Mouse (Mus musculus): ENCODE data around the gene Olfr1000. TPM values are rescaled to one million over a fixed set of nuclear protein-coding genes. Genes with fewer than 3 reads are reported as not detected.
"Not testable (repeated sequence)": the region's sequence is repeated elsewhere in the genome, so short reads cannot be mapped to it uniquely, and the experiment has no call there.

Olfr1000 gene
- polyA plus RNA-seq (2012; rRNA removed): not detected in 2 replicates
- not detected in 2 replicates for polyA plus RNA-seq (2014; fragmentation: Nextera tagmentation; extraction: Ambion mirVana)

GRCm38 (mm10) chr2:85611803-85612202 is at the start of gene Olfr1000:
Gene Olfr1000, minus strand, starts transcription at chr2:85611903.
- no peak within 1 kb of the TSS for H3K9ac ChIP-seq (ENCODE audit: low read depth, low read length, severe bottlenecking)
- H3K4me1 ChIP-seq (ENCODE audit: control insufficient read depth, insufficient read depth, low read length): no peaks in the 10 kb centered on the region
- no peak within 1 kb of the TSS for H3K4me2 ChIP-seq (replicated peaks; ENCODE audit: low read depth, low read length, severe bottlenecking)
- 61% methylated on average over 1 of the region's 1 CpGs for WGBS
- H3K27me3 ChIP-seq (ENCODE audit: control insufficient read depth, insufficient read depth, low read length): no peaks in the 10 kb centered on the region
- DNase-seq (ENCODE audit: low spot score): no peak
- no peaks in the 10 kb centered on the region for H3K9me3 ChIP-seq (ENCODE audit: control insufficient read depth, low read length)
- no peak within 1 kb of the TSS for H3K4me3 ChIP-seq (replicated peaks; ENCODE audit: low read length)
- no peak for ATAC-seq (ENCODE audit: low FRiP score, low read depth)
- no peak within 1 kb of the TSS for H3K27ac ChIP-seq (replicated peaks; ENCODE audit: low read depth, low read length)
- no peaks in the 10 kb centered on the region for H3K36me3 ChIP-seq (ENCODE audit: control insufficient read depth, insufficient read depth, low read length)
- no peak for TF ChIP-seq POLR2A (IDR thresholded peaks at IDR 0.05; ENCODE audit: borderline replicate concordance, extremely low read depth, insufficient read depth, insufficient read length)

DNA sequence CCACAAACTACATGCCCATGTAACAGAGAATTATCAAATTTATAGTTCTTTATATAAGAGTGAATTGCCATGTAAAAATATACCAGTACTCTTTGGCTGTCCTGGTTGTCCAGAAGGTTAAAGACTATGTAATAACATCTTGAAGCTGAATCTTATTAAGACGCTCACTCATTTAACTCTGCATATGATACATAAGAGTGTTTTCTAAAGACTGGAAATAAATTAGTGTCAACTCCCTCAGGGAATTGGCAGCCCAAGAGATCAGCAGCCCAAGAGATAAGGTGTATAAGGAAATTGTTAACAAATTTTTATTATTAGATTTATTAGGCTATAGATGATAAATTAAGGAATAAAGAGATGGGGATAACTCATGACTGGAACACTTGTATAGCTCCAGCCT is 38.9 kb upstream of the Olfr1000 start, which contains the start of gene Olfr1002:
TSS of gene Olfr1002 (minus strand) at position 101 of the 400 bp plus-strand sequence.
- 89% methylated on average over 1 of the region's 1 CpGs for WGBS

GRCm38 (mm10) chr2:85588648-85589047 is 23.1 kb downstream of the Olfr1000 start, which contains the start of gene Olfr998:
Gene Olfr998, plus strand, starts transcription at chr2:85588948.
- WGBS: 82% methylated on average over 2 of the region's 2 CpGs
- not testable (repeated sequence) for H3K9me3 ChIP-seq (ENCODE audit: control insufficient read depth, low read length); H3K4me2 ChIP-seq (replicated peaks; ENCODE audit: low read depth, low read length, severe bottlenecking); H3K27me3 ChIP-seq (ENCODE audit: control insufficient read depth, insufficient read depth, low read length); H3K36me3 ChIP-seq (ENCODE audit: control insufficient read depth, insufficient read depth, low read length); ATAC-seq (ENCODE audit: low FRiP score, low read depth); H3K4me1 ChIP-seq (ENCODE audit: control insufficient read depth, insufficient read depth, low read length); H3K4me3 ChIP-seq (replicated peaks; ENCODE audit: low read length); H3K27ac ChIP-seq (replicated peaks; ENCODE audit: low read depth, low read length); DNase-seq (ENCODE audit: low spot score); H3K9ac ChIP-seq (ENCODE audit: low read depth, low read length, severe bottlenecking)

More for the DNA sequence above, 38.9 kb upstream of the Olfr1000 start, which contains the start of gene Olfr1002:
- Histone ChIP-seq H3K36me3 (ENCODE audit: control insufficient read depth, insufficient read depth, low read length) (no peaks in the 10 kb centered on the region), H3K4me2 (replicated peaks; ENCODE audit: low read depth, low read length, severe bottlenecking) (no peak within 1 kb of the TSS), H3K4me3 (replicated peaks; ENCODE audit: low read length) (no peak within 1 kb of the TSS), H3K27ac (replicated peaks; ENCODE audit: low read depth, low read length) (no peak within 1 kb of the TSS), H3K4me1 (ENCODE audit: control insufficient read depth, insufficient read depth, low read length) (no peaks in the 10 kb centered on the region), H3K9me3 (ENCODE audit: control insufficient read depth, low read length) (no peaks in the 10 kb centered on the region), H3K9ac (ENCODE audit: low read depth, low read length, severe bottlenecking) (no peak within 1 kb of the TSS), H3K27me3 (ENCODE audit: control insufficient read depth, insufficient read depth, low read length) (no peaks in the 10 kb centered on the region)
- no peak for TF ChIP-seq POLR2A (IDR thresholded peaks at IDR 0.05; ENCODE audit: borderline replicate concordance, extremely low read depth, insufficient read depth, insufficient read length)
- ATAC-seq (ENCODE audit: low FRiP score, low read depth) (no peak), DNase-seq (ENCODE audit: low spot score) (no peak)

DNA sequence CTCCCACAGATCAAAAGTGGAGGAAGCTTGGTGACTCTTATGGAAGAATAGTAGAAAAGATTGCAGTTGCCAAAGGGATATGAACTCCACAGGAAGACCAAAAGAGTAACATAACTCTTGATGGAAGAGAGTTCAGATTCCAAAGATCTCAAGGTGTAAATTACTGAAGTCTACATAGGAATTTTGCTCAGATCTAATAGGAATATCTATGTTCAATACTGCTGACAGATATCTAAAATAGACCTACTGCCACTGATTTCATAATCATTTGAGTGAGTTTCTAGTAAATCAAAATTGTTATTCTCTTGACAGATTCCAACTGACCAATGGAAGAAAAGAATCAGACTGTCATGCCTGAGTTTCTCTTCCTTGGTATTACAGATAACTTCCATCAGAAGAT is 32.8 kb downstream of the Olfr1000 start, which contains the start of gene Olfr996:
TSS of gene Olfr996 (plus strand) at position 301 of the 400 bp plus-strand sequence.
- TF ChIP-seq POLR2A (IDR thresholded peaks at IDR 0.05; ENCODE audit: borderline replicate concordance, extremely low read depth, insufficient read depth, insufficient read length): no peak
- H3K27ac ChIP-seq (replicated peaks; ENCODE audit: low read depth, low read length): no peak within 1 kb of the TSS
- no peak within 1 kb of the TSS for H3K4me2 ChIP-seq (replicated peaks; ENCODE audit: low read depth, low read length, severe bottlenecking)
- H3K4me3 ChIP-seq (replicated peaks; ENCODE audit: low read length): no peak within 1 kb of the TSS
- no peaks in the 10 kb centered on the region for H3K4me1 ChIP-seq (ENCODE audit: control insufficient read depth, insufficient read depth, low read length)
- H3K36me3 ChIP-seq (ENCODE audit: control insufficient read depth, insufficient read depth, low read length): no peaks in the 10 kb centered on the region
- H3K9me3 ChIP-seq (ENCODE audit: control insufficient read depth, low read length): no peaks in the 10 kb centered on the region
- H3K9ac ChIP-seq (ENCODE audit: low read depth, low read length, severe bottlenecking): no peak within 1 kb of the TSS
- ATAC-seq (ENCODE audit: low FRiP score, low read depth) (no peak), DNase-seq (ENCODE audit: low spot score) (no peak)
- H3K27me3 ChIP-seq (ENCODE audit: control insufficient read depth, insufficient read depth, low read length): no peaks in the 10 kb centered on the region

DNA sequence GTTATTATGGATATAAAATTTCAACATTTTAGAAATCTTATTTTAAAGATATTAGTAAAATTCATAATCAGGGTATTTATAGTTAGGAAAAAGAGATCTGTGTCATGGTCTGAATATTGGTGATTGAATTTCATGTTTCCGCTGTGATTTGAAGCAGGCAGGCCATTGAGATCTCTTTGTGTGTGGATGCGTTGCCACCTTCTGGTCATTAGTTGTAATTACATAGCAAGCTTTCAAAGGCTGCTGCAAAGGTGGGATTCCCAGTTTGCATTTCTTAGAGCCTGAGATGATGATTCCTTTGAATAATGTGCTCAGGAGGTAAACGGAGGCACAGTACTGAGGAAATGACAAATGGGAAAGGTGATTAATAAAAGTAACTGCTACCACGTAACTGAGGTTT is 50.5 kb downstream of the Olfr1000 start:
- Histone ChIP-seq H3K4me3 (replicated peaks; ENCODE audit: low read length) (no peak overlapping the region), H3K27ac (replicated peaks; ENCODE audit: low read depth, low read length) (no peak overlapping the region), H3K27me3 (ENCODE audit: control insufficient read depth, insufficient read depth, low read length) (no peaks in the 10 kb centered on the region), H3K4me1 (ENCODE audit: control insufficient read depth, insufficient read depth, low read length) (no peaks in the 10 kb centered on the region), H3K36me3 (ENCODE audit: control insufficient read depth, insufficient read depth, low read length) (no peaks in the 10 kb centered on the region), H3K9me3 (ENCODE audit: control insufficient read depth, low read length) (no peaks in the 10 kb centered on the region), H3K4me2 (replicated peaks; ENCODE audit: low read depth, low read length, severe bottlenecking) (no peak overlapping the region), H3K9ac (ENCODE audit: low read depth, low read length, severe bottlenecking) (no peak overlapping the region)
- 23% methylated on average over 4 of the region's 4 CpGs for WGBS
- no peak for ATAC-seq (ENCODE audit: low FRiP score, low read depth)
- TF ChIP-seq POLR2A (IDR thresholded peaks at IDR 0.05; ENCODE audit: borderline replicate concordance, extremely low read depth, insufficient read depth, insufficient read length): no peak
- peak; percentile 57 for DNase-seq (ENCODE audit: low spot score)

GRCm38 (mm10) chr2:85560226-85560625 is 51.5 kb downstream of the Olfr1000 start:
- DNase-seq (ENCODE audit: low spot score) (no peak), ATAC-seq (ENCODE audit: low FRiP score, low read depth) (no peak)
- H3K27me3 ChIP-seq (ENCODE audit: control insufficient read depth, insufficient read depth, low read length): no peaks in the 10 kb centered on the region
- TF ChIP-seq POLR2A (IDR thresholded peaks at IDR 0.05; ENCODE audit: borderline replicate concordance, extremely low read depth, insufficient read depth, insufficient read length): no peak
- H3K9me3 ChIP-seq (ENCODE audit: control insufficient read depth, low read length): no peaks in the 10 kb centered on the region
- H3K9ac ChIP-seq (ENCODE audit: low read depth, low read length, severe bottlenecking): no peak overlapping the region
- H3K36me3 ChIP-seq (ENCODE audit: control insufficient read depth, insufficient read depth, low read length): no peaks in the 10 kb centered on the region
- no peak overlapping the region for H3K27ac ChIP-seq (replicated peaks; ENCODE audit: low read depth, low read length)
- H3K4me3 ChIP-seq (replicated peaks; ENCODE audit: low read length): no peak overlapping the region
- WGBS: 54% methylated on average over 4 of the region's 4 CpGs
- H3K4me1 ChIP-seq (ENCODE audit: control insufficient read depth, insufficient read depth, low read length): no peaks in the 10 kb centered on the region
- no peak overlapping the region for H3K4me2 ChIP-seq (replicated peaks; ENCODE audit: low read depth, low read length, severe bottlenecking)

Other genes with a start within 250 kb of the Olfr1000 start
- not detected in 2 replicates for gene Olfr988, start 248.7 kb downstream of the Olfr1000 start, polyA plus RNA-seq (2012; rRNA removed)
- not detected in 2 replicates for gene Olfr988, start 248.7 kb downstream of the Olfr1000 start, polyA plus RNA-seq (2014; fragmentation: Nextera tagmentation; extraction: Ambion mirVana)
- not detected in 2 replicates for gene Olfr992, start 202.4 kb downstream of the Olfr1000 start, polyA plus RNA-seq (2012; rRNA removed)
- not detected in 2 replicates for gene Olfr992, start 202.4 kb downstream of the Olfr1000 start, polyA plus RNA-seq (2014; fragmentation: Nextera tagmentation; extraction: Ambion mirVana)
- not detected in 2 replicates for gene Olfr993, start 197.0 kb downstream of the Olfr1000 start, polyA plus RNA-seq (2012; rRNA removed)
- gene Olfr993, start 197.0 kb downstream of the Olfr1000 start, polyA plus RNA-seq (2014; fragmentation: Nextera tagmentation; extraction: Ambion mirVana): not detected in 2 replicates
- not detected in 2 replicates for gene Olfr994, start 175.5 kb downstream of the Olfr1000 start, polyA plus RNA-seq (2012; rRNA removed)
- gene Olfr994, start 175.5 kb downstream of the Olfr1000 start, polyA plus RNA-seq (2014; fragmentation: Nextera tagmentation; extraction: Ambion mirVana): not detected in 2 replicates
- not detected in 2 replicates for gene Olfr995, start 168.3 kb downstream of the Olfr1000 start, polyA plus RNA-seq (2012; rRNA removed)
- not detected in 2 replicates for gene Olfr995, start 168.3 kb downstream of the Olfr1000 start, polyA plus RNA-seq (2014; fragmentation: Nextera tagmentation; extraction: Ambion mirVana)
- 2.2 and 3.9 TPM in 2 replicates for gene 4833423E24Rik, start 92.9 kb downstream of the Olfr1000 start, polyA plus RNA-seq (2012; rRNA removed)
- 4.9 and 7.2 TPM in 2 replicates for gene 4833423E24Rik, start 92.9 kb downstream of the Olfr1000 start, polyA plus RNA-seq (2014; fragmentation: Nextera tagmentation; extraction: Ambion mirVana)
- gene Olfr996, start 32.7 kb downstream of the Olfr1000 start, polyA plus RNA-seq (2012; rRNA removed): not detected in 2 replicates
- gene Olfr996, start 32.7 kb downstream of the Olfr1000 start, polyA plus RNA-seq (2014; fragmentation: Nextera tagmentation; extraction: Ambion mirVana): not detected in 2 replicates
- not detected in 2 replicates for gene Olfr998, start 23.0 kb downstream of the Olfr1000 start, polyA plus RNA-seq (2012; rRNA removed)
- not detected in 2 replicates for gene Olfr998, start 23.0 kb downstream of the Olfr1000 start, polyA plus RNA-seq (2014; fragmentation: Nextera tagmentation; extraction: Ambion mirVana)
- gene Olfr1002, start 38.8 kb upstream of the Olfr1000 start, polyA plus RNA-seq (2012; rRNA removed): not detected in 2 replicates
- not detected in 2 replicates for gene Olfr1002, start 38.8 kb upstream of the Olfr1000 start, polyA plus RNA-seq (2014; fragmentation: Nextera tagmentation; extraction: Ambion mirVana)
- gene Olfr154, start 52.6 kb upstream of the Olfr1000 start, polyA plus RNA-seq (2012; rRNA removed): not detected in 2 replicates
- not detected in 2 replicates for gene Olfr154, start 52.6 kb upstream of the Olfr1000 start, polyA plus RNA-seq (2014; fragmentation: Nextera tagmentation; extraction: Ambion mirVana)
- not detected in 2 replicates for gene Olfr1006, start 66.9 kb upstream of the Olfr1000 start, polyA plus RNA-seq (2012; rRNA removed)
- gene Olfr1006, start 66.9 kb upstream of the Olfr1000 start, polyA plus RNA-seq (2014; fragmentation: Nextera tagmentation; extraction: Ambion mirVana): not detected in 2 replicates
- gene Olfr1008, start 77.5 kb upstream of the Olfr1000 start, polyA plus RNA-seq (2012; rRNA removed): not detected in 2 replicates
- not detected in 2 replicates for gene Olfr1008, start 77.5 kb upstream of the Olfr1000 start, polyA plus RNA-seq (2014; fragmentation: Nextera tagmentation; extraction: Ambion mirVana)
- not detected in 2 replicates for gene Olfr1009, start 103.5 kb upstream of the Olfr1000 start, polyA plus RNA-seq (2012; rRNA removed)
- gene Olfr1009, start 103.5 kb upstream of the Olfr1000 start, polyA plus RNA-seq (2014; fragmentation: Nextera tagmentation; extraction: Ambion mirVana): not detected in 2 replicates
- gene Olfr1012, start 150.9 kb upstream of the Olfr1000 start, polyA plus RNA-seq (2012; rRNA removed): not detected in 2 replicates
- gene Olfr1012, start 150.9 kb upstream of the Olfr1000 start, polyA plus RNA-seq (2014; fragmentation: Nextera tagmentation; extraction: Ambion mirVana): not detected in 2 replicates
- not detected in 2 replicates for gene Olfr1013, start 155.2 kb upstream of the Olfr1000 start, polyA plus RNA-seq (2012; rRNA removed)
- not detected in 2 replicates for gene Olfr1013, start 155.2 kb upstream of the Olfr1000 start, polyA plus RNA-seq (2014; fragmentation: Nextera tagmentation; extraction: Ambion mirVana)
- gene Olfr1014, start 160.8 kb upstream of the Olfr1000 start, polyA plus RNA-seq (2012; rRNA removed): not detected in 2 replicates
- gene Olfr1014, start 160.8 kb upstream of the Olfr1000 start, polyA plus RNA-seq (2014; fragmentation: Nextera tagmentation; extraction: Ambion mirVana): not detected in 2 replicates
- not detected in 2 replicates for gene Olfr1015, start 170.1 kb upstream of the Olfr1000 start, polyA plus RNA-seq (2012; rRNA removed)
- gene Olfr1015, start 170.1 kb upstream of the Olfr1000 start, polyA plus RNA-seq (2014; fragmentation: Nextera tagmentation; extraction: Ambion mirVana): not detected in 2 replicates
- gene Olfr1016, start 190.6 kb upstream of the Olfr1000 start, polyA plus RNA-seq (2012; rRNA removed): not detected in 2 replicates
- not detected in 2 replicates for gene Olfr1016, start 190.6 kb upstream of the Olfr1000 start, polyA plus RNA-seq (2014; fragmentation: Nextera tagmentation; extraction: Ambion mirVana)
- not detected in 2 replicates for gene Olfr1018, start 206.6 kb upstream of the Olfr1000 start, polyA plus RNA-seq (2012; rRNA removed)
- not detected in 2 replicates for gene Olfr1018, start 206.6 kb upstream of the Olfr1000 start, polyA plus RNA-seq (2014; fragmentation: Nextera tagmentation; extraction: Ambion mirVana)
- not detected in 2 replicates for gene Olfr1019, start 233.6 kb upstream of the Olfr1000 start, polyA plus RNA-seq (2012; rRNA removed)
- gene Olfr1019, start 233.6 kb upstream of the Olfr1000 start, polyA plus RNA-seq (2014; fragmentation: Nextera tagmentation; extraction: Ambion mirVana): not detected in 2 replicates
- gene Olfr1020, start 235.1 kb upstream of the Olfr1000 start, polyA plus RNA-seq (2012; rRNA removed): not detected in 2 replicates
- gene Olfr1020, start 235.1 kb upstream of the Olfr1000 start, polyA plus RNA-seq (2014; fragmentation: Nextera tagmentation; extraction: Ambion mirVana): not detected in 2 replicates